Mouse (Mus musculus): ENCODE results near the gene Rsph1.

The Rsph1 gene

GRCm38 (mm10) chr17:31276922-31277918, at the start of gene Rsph1:
TSS of gene Rsph1 (minus strand) at chr17:31277383.
- DNase-seq = peak; percentile 88

- DNase-seq = no peak
Observed at GRCm38 (mm10) chr17:31326220-31326852, 49.2 kb upstream of the Rsph1 start.

GRCm38 (mm10) chr17:31325451-31326219, 48.5 kb upstream of the Rsph1 start:
- no peak for DNase-seq

- DNase-seq = no peak
Observed at GRCm38 (mm10) chr17:31324227-31324626, 47.0 kb upstream of the Rsph1 start.

- DNase-seq = no peak
Observed at GRCm38 (mm10) chr17:31323379-31323778, 46.2 kb upstream of the Rsph1 start.

- no peak for DNase-seq
Observed at GRCm38 (mm10) chr17:31322446-31322845, 45.3 kb upstream of the Rsph1 start.

GRCm38 (mm10) chr17:31321425-31321824, 44.2 kb upstream of the Rsph1 start:
- DNase-seq = peak; percentile 45

- DNase-seq = no peak
Observed at GRCm38 (mm10) chr17:31318906-31319767, 42.0 kb upstream of the Rsph1 start.

GRCm38 (mm10) chr17:31317521-31318272, 40.5 kb upstream of the Rsph1 start:
- no peak for DNase-seq

GRCm38 (mm10) chr17:31316998-31317397, 39.8 kb upstream of the Rsph1 start:
- DNase-seq = no peak

- DNase-seq = no peak
Observed at GRCm38 (mm10) chr17:31315993-31316392, 38.8 kb upstream of the Rsph1 start.

GRCm38 (mm10) chr17:31315046-31315792, 38.0 kb upstream of the Rsph1 start:
- DNase-seq = no peak

GRCm38 (mm10) chr17:31312648-31313047, 35.5 kb upstream of the Rsph1 start:
- no peak for DNase-seq

GRCm38 (mm10) chr17:31311047-31311446, 33.9 kb upstream of the Rsph1 start:
- no peak for DNase-seq

- no peak for DNase-seq
Observed at GRCm38 (mm10) chr17:31309281-31309793, 32.2 kb upstream of the Rsph1 start.

- DNase-seq = no peak
Observed at GRCm38 (mm10) chr17:31308291-31308816, 31.2 kb upstream of the Rsph1 start.

- DNase-seq = no peak
Observed at GRCm38 (mm10) chr17:31307756-31308155, 30.6 kb upstream of the Rsph1 start.

GRCm38 (mm10) chr17:31305776-31306120, 28.6 kb upstream of the Rsph1 start:
- DNase-seq = no peak

- no peak for DNase-seq
Observed at GRCm38 (mm10) chr17:31304895-31305775, 28.0 kb upstream of the Rsph1 start.

All from cerebellum, adult 11 months (tissue).